Mouse (Mus musculus): ENCODE data around the gene Tmem131l.

DNA sequence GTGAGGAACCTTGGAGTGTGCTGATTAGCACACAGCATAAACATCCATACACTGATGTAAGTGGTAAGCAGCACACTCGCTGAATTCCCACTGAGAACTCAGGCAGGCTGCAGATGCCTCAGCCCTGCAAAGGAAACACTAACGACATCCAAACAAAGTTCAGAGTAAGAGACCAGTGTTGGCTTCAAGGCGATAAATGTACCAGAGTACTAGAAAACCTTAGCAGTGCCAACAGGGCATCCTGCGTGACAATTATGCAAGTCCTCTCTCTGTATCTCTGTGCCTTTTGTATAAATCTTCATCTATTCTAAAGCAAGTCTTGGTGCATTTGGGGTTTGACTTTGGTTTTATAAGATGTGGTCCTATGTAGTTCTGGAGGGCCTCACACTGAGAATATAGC is 11.0 kb downstream of the Tmem131l start:
- TF ChIP-seq ZC3H11A (IDR thresholded peaks at IDR 0.05; ENCODE audit: borderline replicate concordance, low read depth, low read length) (no peak), ZNF384 (IDR thresholded peaks at IDR 0.05; ENCODE audit: low read depth, low read length) (no peak), CHD2 (IDR thresholded peaks at IDR 0.05; ENCODE audit: low read depth, low read length) (no peak), HCFC1 (IDR thresholded peaks at IDR 0.05; ENCODE audit: borderline replicate concordance, insufficient read depth, low read length) (no peak), MAFK (IDR thresholded peaks at IDR 0.05; ENCODE audit: insufficient read depth, low read depth, low read length) (no peak)

Measured in ES-E14 (cell line).